Mouse (Mus musculus): ENCODE measurements around the gene Col6a4.

Col6a4 gene

DNA sequence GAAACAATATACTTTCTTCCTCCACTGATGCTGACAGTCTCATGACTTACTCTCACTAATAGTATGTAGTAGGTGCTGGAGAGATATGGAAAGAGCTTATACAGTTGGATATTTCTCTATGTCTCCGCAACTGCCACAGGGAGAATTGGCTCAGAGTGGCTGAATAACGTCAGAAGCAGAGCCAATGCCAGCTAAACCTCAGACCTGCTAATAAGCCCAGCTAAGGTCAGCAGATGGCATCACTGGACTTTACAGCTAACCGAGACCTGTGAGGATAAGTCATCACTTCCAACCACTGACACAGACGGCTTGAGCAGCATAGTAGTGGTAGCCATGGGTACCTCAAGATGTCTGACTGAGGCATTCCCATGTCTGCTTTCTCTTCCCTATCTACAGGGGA lies 22.6 kb downstream of the Col6a4 start:
- CTCF ChIA-PET, result no interaction called here

DNA sequence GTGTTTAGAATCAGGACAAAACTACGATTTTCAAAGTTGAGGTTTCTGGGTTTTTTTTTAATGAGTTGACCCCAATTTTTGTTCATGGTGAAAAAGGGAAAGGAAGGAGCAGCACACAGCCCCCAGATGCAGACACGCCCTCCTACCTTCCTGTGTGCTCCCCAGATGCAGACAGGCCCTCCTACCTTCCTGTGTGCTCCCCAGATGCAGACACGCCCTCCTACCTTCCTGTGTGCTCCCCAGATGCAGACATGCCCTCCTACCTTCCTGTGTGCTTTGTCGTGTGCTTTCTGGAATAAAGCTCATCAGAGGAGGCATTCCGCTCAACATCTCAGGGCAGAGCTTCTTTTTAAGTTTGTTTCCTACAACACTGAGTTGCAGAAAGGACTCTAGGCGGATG lies 24.9 kb downstream of the Col6a4 start:
- CTCF ChIA-PET, result no interaction called here

DNA sequence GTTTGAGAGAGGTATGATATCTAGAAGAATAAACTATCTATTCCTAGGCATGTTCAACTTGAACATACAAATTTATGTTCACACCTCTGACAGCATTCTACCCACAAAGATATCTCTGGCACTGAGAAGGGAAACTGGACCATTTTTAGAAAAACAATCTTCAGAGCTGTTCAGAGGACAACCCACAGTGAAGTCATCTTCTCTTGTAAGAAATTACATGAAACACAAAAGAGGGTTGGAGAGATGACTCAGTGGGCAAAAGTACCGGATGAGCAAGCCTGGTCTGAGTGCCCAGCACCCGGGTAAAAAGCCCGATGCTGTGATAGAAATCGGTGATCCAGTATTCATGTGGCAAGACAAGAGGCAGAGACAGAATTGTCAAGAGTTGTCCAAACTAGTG lies 43.1 kb downstream of the Col6a4 start:
- CTCF ChIA-PET, result no interaction called here

DNA sequence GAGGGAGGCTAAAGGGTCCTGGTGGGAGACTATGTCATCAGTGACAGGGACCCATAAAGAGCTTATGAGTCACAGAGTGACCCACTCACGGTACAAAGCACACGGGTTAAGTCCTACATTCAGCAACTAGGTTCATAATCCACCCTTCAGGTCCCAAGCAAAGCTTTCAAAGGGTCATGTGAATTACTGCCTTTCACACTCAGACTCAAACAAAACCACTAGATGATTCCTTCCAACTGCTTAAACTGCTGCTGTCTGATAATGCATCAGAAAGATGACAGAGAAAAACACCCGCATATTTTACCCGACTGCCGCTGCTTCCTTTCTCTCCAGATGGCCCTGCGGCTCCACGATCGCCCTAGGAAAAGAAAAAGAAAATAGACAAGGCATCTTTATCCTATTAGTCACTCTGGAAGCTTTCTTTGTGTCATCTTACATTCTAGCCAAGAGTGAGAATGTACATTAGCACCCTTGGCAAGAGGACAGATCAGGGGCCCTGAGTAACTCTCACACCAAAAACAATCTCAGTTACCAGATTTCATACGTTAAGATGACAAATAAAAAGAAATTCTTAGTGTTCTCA lies 52.6 kb downstream of the Col6a4 start:
- CTCF ChIA-PET, result no interaction called here

DNA sequence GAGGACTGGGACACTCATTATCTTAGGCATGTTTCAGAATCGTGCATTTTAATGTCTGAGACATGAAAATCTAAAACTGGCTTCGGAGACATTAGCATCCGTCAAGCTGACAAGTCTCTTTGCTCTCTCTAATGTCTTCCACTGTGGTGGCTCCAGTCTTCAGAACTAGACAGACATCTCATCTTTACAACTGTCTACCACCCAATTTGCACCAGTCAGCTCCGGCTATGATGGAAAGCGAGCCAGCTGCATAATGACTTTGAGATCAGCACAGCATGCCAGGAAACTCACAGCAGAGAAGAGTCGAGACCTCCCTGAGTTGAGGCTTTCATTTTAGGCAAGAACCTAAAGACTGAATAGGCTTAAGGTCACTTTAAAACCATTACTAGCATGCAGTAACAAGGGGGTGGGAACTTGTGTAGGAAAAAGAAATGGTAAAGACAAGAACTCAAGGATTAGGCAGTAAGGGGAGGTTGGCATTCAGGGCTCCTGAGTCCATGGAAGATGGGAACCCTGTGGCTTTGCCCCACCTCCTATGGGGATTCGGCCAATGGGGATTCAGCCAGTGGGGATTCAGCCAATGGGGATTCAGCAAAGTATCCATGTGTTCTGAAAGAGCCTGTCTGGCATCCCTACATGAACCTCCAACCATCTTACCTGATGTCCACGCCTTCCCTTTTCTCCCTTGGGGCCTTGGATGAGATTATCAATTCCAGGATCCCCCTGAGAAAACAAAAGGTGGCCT lies 56.5 kb downstream of the Col6a4 start:
- CTCF ChIA-PET, result no interaction called here

DNA sequence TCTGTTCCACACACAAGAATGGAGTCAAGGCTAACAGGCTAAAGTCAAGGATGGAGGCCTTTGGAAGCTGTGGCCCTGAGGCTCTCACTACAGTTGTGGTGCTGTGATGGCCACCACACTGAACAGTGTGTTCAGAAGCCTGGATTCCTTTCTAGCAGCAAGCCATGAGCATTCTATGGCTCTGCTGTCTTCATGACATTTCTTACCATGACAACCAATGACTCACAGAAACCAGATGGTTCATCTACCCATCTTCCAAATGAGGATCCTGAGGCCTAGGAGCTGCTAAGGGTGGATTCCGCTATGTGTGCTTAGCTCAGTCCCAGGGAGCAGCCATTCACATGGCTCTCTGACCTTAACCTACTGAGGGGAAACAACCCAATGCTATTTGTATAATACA lies 57.3 kb downstream of the Col6a4 start:
- CTCF ChIA-PET, result no interaction called here

DNA sequence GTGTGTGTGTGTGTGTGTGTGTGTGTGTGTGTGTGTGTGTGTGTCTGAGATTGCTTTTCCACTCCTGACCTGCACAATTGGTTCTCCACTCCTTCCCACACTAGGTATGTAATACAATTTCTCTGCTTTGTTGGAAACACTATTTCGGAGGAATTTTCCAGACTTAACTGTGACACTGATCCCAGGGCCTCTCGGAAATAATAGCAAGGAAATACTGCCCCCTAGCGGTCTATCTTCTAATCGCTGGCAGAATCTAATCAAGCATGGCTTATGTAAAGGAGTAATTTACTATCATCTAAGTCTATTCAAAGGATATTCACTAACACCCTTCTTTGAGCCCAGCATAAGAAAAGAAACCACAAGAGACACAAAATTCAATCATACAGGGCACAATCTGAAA lies 57.7 kb downstream of the Col6a4 start:
- CTCF ChIA-PET, result no interaction called here

DNA sequence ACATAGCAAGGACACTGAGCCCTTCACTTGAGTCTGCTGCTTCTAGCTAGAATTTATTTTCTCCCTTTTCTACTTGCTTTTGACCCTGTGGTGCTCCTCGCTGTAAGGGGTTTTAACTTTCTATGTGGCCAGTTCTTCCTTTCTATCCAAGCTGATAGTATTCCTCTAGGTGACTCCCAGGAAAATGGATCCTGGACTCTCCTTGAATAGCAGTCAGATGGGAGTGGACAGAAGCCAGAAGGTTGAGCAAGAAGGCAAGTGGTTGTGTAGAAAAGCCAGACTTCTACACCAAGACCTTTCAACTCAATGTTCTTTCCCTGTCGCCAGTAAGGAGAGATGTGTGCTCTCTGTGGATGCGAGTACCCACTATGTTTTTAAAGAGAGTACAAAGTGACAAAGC lies 80.9 kb downstream of the Col6a4 start:
- CTCF ChIA-PET, result no interaction called here

DNA sequence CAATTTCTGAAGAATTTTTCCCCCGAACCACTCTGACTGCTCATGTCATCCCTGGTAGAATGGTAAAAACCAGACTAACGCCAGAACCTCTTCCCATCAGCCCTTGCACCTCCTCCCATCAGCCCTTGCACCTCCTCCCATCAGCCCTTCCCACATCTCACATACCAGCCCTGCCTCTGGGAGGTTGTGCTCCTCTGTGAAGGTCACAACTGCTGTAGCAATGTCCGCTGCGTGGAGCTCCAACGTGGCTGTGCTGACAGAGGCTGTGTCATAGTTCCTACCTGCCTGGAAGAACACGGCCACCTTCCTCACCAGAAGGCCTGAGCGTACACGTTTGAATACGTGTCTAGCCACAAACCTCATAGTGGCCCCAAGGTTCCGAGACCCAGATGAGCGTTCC lies 83.4 kb downstream of the Col6a4 start:
- CTCF ChIA-PET, result no interaction called here

DNA sequence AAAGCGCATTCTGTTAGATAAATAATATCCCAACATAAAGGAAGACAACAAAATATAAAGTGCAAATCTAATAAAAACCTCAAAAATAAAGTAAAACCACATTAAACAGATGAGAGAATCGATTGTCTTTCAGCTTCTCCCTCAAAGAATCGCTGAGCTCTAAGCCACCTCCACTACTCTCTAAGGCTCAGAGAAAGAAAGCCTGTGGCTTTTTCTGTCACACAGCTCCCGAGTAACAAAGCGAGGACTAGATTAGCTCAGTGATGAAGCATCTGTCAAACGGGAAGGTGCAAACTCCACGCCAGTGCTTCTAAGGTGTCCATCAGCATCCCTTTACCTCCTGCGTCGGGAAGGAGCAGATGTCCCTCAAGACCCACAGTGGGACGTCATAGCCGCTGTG lies 98.6 kb downstream of the Col6a4 start:
- CTCF ChIA-PET, result no interaction called here

DNA sequence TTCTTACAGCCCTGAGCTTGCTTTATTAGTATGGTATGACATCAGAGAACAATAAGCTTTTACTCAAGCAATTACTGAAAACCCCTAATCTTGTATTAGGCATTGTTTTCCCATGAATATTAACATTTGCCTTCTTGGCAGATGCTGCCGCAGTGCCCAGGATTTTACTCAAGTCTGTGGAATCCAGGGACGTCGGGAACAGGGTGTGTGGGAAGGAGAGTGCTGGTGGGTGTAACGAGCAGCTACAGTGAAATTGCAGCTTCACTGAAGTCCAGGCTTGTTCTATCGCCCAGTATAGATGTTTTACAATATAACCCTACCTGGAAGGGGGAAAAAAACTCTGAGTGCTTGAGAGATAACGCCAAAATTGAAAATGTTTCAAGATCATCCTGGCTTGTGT lies 104.2 kb downstream of the Col6a4 start:
- CTCF ChIA-PET, result no interaction called here

DNA sequence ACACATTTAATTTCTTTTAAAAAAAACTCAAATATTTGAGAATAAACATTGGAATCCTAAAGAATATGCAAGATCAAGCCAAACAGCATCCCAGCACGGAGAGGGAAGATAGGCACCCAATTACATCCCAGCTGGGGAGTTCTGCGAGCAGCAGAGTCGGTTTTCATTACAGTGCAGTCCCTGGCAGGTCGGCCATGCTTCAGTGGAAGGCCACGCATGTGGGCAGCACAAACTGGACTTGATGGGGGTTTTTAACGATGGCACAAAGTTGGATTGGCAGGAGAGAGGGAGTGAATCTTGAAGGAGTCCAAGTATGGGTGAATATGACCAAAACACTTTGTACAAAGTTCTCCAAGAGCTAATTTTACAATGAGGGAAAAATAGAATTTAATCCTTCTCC lies 106.5 kb downstream of the Col6a4 start:
- CTCF ChIA-PET, result no interaction called here

DNA sequence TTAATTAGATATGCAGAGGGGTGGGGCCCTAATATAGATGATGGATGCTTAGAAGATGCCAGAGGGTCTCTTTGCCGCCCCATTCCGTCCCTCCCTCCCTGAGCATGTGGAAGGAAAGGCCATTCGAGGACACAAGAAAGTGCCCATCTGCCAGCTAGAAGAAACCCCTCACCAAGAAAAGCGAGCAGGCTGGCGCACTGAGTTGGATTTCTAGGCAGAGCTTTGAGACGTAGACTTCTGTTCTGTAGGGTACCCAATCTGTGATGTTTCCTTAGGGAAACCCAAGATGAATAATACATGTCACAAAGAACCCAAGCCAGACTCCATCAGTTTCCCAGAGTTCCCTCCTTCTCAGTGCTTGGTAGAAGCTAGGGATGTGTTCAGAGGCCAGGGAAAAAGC lies 107.1 kb downstream of the Col6a4 start:
- CTCF ChIA-PET, result no interaction called here

DNA sequence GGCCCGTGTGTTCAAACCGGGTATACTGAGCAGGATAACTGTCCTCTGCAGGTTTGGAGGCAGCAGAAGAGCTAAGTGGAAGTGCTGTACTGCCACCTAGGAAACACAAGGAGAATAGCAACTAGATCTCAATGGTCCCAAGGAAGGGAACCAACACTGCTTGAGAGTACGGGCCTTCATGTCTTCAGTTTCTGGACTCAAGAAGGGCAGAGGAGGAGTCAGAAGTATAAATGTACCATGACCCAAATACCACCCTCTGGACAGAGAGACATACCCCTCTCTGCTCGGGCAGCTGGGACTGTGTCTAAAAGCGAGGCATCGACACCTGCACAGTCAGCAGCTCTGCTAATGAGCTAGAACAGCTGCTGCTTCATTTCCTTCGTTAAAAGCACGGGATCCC lies 108.5 kb downstream of the Col6a4 start:
- CTCF ChIA-PET, result no interaction called here

DNA sequence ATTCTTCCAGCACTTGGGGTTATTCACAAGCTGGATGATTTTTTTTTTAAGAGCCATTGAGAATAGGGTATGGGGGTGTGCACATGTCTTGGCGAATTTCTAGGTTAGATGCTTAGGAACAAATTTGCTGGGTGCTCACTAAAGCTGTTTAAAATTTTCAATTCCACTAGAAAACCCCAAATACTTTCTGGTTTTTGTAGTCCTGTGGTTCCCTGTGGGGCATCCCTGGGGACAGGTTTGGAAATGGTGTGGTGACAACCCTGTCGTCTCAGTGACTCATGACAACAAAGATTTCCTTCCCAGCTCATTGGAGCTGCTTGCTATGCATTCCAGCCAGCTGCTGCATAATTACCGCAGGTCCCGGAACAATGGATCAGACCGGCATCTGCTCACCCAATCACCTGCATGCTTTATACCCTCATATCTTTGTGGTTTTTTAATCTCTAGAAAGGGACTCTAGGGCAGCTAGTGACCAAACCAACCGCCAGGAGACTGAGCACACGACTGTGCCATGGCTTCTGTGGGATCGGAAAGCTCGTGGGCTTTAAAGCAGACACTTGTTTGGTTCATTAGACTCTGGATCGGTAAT lies 111.6 kb downstream of the Col6a4 start:
- CTCF ChIA-PET, result interaction anchor here (0.6 kb wide), 1 partner anchor 16 kb away, joined by 5 read pairs; no protein-coding TSS in a partner anchor

DNA sequence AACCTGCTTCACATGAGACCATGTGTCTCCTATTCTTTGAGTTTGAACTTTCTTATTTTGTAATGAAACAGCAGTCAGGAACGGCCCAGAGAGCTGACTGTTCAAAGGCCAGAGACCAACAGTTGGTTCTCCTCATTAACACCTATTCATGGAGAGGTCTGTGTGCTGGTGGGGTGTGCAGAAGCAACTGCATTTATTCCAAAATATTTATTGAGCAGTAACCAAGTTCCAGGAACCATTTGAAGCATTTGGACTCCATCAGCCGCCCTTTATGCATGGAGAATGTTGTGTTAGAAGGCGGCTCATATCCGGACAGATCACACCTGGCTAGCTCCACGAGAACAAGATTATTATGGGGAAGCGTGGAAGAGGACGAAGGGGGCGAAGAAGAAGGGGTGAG lies 118.1 kb downstream of the Col6a4 start:
- CTCF ChIA-PET, result no interaction called here

DNA sequence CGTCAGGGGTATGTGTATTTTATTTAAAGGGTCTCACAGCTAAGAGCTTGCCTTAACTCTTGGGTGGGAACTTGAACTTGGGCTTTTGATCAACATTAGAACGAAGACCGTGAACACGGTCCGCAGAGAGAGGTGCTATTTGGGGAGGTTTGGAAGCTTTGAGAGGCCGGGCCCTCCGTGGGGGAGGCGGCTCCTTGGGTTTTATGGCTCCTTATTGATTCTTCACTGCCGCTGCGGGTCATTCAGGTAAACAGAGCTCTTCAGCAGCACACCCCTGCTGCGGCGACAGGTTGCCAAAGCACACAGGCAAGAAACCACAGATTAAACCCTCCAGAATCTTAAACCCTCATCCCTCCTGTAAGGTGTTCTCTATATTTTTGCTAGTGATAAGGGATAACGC lies 119.7 kb downstream of the Col6a4 start:
- CTCF ChIA-PET, result no interaction called here

DNA sequence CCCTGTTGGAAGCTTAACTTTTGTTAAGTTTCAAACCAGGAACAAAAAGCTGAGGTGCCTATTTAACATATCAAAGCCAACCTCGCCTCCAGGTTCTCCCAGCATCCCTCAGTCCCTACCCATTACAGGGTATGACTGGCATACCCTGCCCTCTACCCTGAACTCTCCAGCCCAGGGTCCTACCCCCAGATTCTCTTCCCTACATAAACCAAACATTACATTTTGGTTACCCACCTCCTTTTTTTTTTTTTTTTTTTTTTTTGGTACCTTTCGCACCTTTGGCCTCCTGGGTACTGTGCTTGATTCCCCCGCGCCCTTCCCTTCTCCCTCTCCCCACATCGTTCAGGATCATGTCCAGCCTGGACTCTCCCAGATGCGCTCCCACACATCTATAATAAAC lies 120.3 kb downstream of the Col6a4 start:
- CTCF ChIA-PET, result no interaction called here

DNA sequence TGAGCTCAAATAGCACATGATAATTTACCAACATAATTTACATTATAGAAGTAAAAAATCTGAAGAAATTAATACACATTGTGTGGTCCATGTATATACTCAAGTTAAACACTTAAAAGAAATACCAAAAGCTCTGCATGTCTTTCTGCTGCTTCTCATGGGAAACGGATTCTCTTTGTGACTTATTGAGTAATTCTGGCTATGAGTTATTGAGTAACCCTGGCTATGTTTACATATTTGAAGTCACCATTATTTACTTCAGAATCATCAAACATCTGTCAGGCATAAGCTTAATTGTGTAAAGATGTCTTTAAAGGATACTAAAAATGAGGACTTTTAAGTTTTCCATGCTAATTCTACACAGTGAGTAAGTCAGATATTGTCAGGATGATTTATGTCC lies 122.8 kb downstream of the Col6a4 start:
- CTCF ChIA-PET, result no interaction called here

DNA sequence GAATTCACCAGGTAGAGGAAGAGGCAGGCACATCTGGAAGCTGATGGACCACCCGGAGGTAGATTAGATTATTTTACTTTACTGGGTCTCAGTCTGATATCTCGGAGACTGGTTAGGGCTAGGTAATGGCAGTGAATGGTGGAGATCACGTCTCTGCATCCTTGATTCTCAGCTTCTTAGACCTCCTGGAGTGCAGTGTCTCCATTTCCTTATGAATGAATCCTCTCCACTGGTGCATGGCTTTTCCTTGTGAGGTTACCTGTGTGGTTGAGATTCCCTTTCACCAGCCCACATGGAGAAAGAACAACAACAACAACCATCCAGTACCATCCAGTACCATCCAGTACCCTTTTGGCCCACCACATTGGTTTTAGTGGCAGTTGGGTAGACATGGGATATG lies 124.6 kb downstream of the Col6a4 start:
- CTCF ChIA-PET, result no interaction called here

DNA sequence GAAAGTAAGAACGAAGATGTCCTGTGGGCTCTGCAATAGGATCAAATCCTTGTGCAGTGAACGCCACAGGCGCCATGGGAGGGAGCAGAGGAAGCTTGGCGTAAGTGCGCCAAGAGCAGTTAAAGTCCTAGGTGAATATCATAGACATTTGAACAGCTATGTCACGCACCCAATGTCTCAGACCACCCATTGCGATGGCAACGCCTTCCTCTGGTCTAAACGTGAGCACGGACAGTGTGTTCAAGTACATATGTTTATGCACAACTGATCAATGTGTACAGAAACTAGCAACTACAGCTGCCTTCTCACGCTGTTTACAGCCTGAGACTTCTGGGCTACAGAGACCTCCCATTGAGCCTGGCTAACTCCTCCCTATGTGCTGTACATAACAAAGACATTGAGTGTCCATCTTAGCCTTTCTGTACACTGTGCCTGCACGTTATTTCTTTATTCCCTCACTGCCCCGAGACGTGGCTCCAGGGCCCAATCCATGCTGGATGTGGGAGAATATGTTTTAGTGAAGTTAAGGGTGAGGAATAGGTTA lies 125.2 kb downstream of the Col6a4 start:
- CTCF ChIA-PET, result no interaction called here

DNA sequence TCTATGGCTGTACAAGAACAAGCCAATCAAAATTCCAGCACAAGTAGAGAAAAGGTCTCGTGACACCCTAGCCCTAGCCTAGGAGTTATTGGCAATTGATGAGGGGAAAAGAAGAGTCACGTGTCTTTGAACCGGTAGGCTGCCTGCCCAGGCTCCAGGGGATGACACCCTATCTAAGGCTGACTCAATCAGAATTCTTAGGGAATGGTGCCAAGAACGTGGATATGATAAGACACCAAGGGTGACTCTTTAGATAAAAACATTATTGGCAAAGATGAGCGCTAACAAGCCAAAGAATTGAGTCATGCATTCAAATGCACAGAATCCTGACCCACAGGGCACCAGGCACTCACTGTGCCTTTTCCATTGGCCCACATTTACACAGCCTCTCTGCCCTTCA lies 125.7 kb downstream of the Col6a4 start:
- CTCF ChIA-PET, result no interaction called here

DNA sequence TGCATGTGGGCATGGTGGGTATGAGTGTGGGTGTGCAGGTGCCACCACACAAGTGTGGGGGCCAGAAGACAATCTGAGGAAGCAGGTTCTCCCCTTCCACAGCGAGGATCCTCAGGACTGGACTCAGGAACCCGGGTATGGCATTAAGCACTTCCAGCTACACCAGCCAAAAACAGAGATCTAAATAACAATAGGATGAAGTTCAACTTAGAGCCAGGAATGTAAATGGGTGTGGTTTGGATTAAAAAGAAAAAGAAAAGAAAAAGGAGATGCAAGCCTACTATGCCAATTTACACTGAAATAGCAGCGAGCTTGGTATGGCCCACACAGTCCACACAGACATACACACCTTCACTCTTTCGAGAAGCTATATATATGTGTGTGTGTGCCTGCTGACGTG lies 128.6 kb downstream of the Col6a4 start:
- CTCF ChIA-PET, result no interaction called here

DNA sequence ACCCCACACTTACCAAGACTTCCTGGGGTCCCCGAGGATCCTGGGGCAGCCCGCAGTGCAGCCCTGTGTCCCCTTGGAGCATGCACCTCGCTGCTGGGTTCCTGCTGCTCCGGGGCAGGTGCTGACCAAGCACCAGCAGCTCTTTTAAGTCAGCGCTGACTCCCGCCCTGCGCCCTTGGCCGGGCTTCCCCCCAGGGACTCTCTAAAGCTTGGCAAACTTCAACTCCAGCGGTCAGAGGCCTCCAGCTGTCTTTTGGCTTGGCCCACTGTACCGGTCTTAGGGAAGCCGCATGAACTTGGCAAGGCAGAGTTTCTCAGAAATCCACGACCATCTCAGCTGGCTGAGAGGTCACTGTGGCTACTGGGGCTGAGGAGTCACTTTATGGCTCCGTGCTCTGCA lies 136.1 kb downstream of the Col6a4 start, which contains the start of gene Col6a5:
Gene Col6a5 (minus strand): TSS at position 111 of the 400 bp plus-strand sequence.
- CTCF ChIA-PET, result no interaction called here

All from spleen, embryonic (tissue).